8 mouse cellular contexts compared by ENCODE assay signal in genomic region chr14:87314999-87315732, GRCm38 (mm10).
A peak's percentile ranks its signal among the peaks of the same experiment; 100 is the strongest.
DNase-seq lines count a peak whose midpoint lies in the region; ATAC-seq and TF ChIP-seq lines count a peak whose summit lies in the region.

No protein-coding gene starts in this region.

- peak; percentile 23 for DNase-seq in urinary bladder, postnatal 14 days (ENCODE audit: low spot score)
- DNase-seq in urinary bladder, postnatal 10 days (ENCODE audit: low spot score): no peak
- DNase-seq in c-Kit-positive CD71-positive TER-119-negative erythroid progenitor cells, embryonic 14.5 days (ENCODE audit: low read depth): peak; percentile 37
- DNase-seq in left cerebral cortex, postnatal 10 days (ENCODE audit: extremely low spot score in 1 of 2, low spot score in 2 of 2): peak; percentile 44 to 68
- DNase-seq in midbrain, postnatal 0 days (ENCODE audit: low spot score): peak; percentile 85
- peak; percentile 67 for DNase-seq in thymus, postnatal 0 days (ENCODE audit: low spot score)

- no peak overlapping the region for H3K9ac ChIP-seq in forebrain, embryonic 12.5 days
- no peak overlapping the region for H3K9ac ChIP-seq in intestine, embryonic 15.5 days
- no peak overlapping the region for H3K9ac ChIP-seq in midbrain, postnatal 0 days (replicated peaks; ENCODE audit: low read length, poor library complexity, severe bottlenecking)

- no peak overlapping the region for H3K27ac ChIP-seq in forebrain, embryonic 12.5 days
- H3K27ac ChIP-seq in intestine, embryonic 15.5 days: no peak overlapping the region
- H3K27ac ChIP-seq in midbrain, postnatal 0 days (ENCODE audit: low read depth, low read length): no peak overlapping the region

- WGBS in forebrain, embryonic 12.5 days: 28% methylated on average over 6 of the region's 6 CpGs
- WGBS in intestine, embryonic 15.5 days: 25% methylated on average over 6 of the region's 6 CpGs
- WGBS in midbrain, postnatal 0 days: 22% methylated on average over 6 of the region's 6 CpGs

- no peak overlapping the region for H3K4me3 ChIP-seq in forebrain, embryonic 12.5 days (replicated peaks)
- no peak overlapping the region for H3K4me3 ChIP-seq in intestine, embryonic 15.5 days (replicated peaks)
- H3K4me3 ChIP-seq in midbrain, postnatal 0 days (ENCODE audit: low read depth, low read length): no peak overlapping the region

- H3K27me3 ChIP-seq in forebrain, embryonic 12.5 days: no peaks in the 10 kb centered on the region
- no peaks in the 10 kb centered on the region for H3K27me3 ChIP-seq in intestine, embryonic 15.5 days (replicated peaks)
- no peaks in the 10 kb centered on the region for H3K27me3 ChIP-seq in midbrain, postnatal 0 days (ENCODE audit: insufficient read depth, low read length)

- H3K4me2 ChIP-seq in forebrain, embryonic 12.5 days: no peak overlapping the region
- H3K4me2 ChIP-seq in intestine, embryonic 15.5 days (replicated peaks): no peak overlapping the region
- H3K4me2 ChIP-seq in midbrain, postnatal 0 days (ENCODE audit: low read depth, low read length, poor library complexity, severe bottlenecking): no peak overlapping the region

- ATAC-seq in forebrain, embryonic 12.5 days (ENCODE audit: low FRiP score): peak; percentile 73; the same call in 1 of the 2 replicates
- peak; percentile 70; the same call in 1 of the 2 replicates for ATAC-seq in intestine, embryonic 15.5 days
- ATAC-seq in midbrain, postnatal 0 days (ENCODE audit: low FRiP score): peak; percentile 71

- no peaks in the 10 kb centered on the region; the same call in 1 of the 2 replicates for H3K4me1 ChIP-seq in forebrain, embryonic 12.5 days
- no peaks in the 10 kb centered on the region for H3K4me1 ChIP-seq in intestine, embryonic 15.5 days (replicated peaks)
- no peaks in the 10 kb centered on the region for H3K4me1 ChIP-seq in midbrain, postnatal 0 days (ENCODE audit: insufficient read depth, low read length)

- peak; percentile 94 for TF ChIP-seq CTCF in midbrain, postnatal 0 days (IDR thresholded peaks at IDR 0.05)

- H3K36me3 ChIP-seq in forebrain, embryonic 12.5 days (replicated peaks): no peaks in the 10 kb centered on the region
- no peaks in the 10 kb centered on the region for H3K36me3 ChIP-seq in intestine, embryonic 15.5 days
- no peaks in the 10 kb centered on the region for H3K36me3 ChIP-seq in midbrain, postnatal 0 days (ENCODE audit: insufficient read depth, low read length)

- intact Hi-C loops in left cerebral cortex, postnatal 10 days (cut with DNase I): no loop called here

- no peaks in the 10 kb centered on the region for H3K9me3 ChIP-seq in forebrain, embryonic 12.5 days
- H3K9me3 ChIP-seq in intestine, embryonic 15.5 days: no peaks in the 10 kb centered on the region
- H3K9me3 ChIP-seq in midbrain, postnatal 0 days (ENCODE audit: low read length): no peaks in the 10 kb centered on the region
